Mouse (Mus musculus) gastrocnemius, adult 18-20 months (tissue): ENCODE results near the gene 4931406P16Rik. TPM values are rescaled to one million over a fixed set of nuclear protein-coding genes. Genes with fewer than 3 reads are reported as not detected.

Experiments used
- DNase-seq: peaks from one replicate; pipeline ENCODE4 v3.0.0; 2021; ENCODE audit warnings: low spot score
- total RNA-seq, 2 experiments: library from RNA; stranded (reverse); gene quantifications; 2 replicates each; pipeline ENCODE4 v1.2.3; 2021

Gene 4931406P16Rik
- total RNA-seq, 2 experiments from 2014 or later = 40.5 to 64.1 TPM

DNA sequence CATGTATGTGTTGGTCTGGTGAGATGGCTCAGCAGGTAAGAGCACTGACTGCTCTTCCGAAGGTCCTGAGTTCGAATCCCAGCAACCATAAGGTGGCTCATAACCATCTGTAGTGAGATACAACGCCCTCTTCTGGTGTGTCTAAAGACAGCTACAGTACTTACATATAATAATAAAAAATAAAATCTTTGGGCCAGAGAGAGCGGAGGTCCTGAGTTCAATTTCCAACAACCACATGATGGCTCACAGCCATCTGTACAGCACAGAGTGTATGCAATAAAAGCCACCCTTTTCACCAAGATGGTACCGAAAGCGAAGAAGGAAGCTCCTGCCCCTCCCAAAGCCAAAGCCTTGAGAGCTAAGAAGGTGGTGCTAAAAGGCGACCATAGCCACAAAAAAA, 62.6 kb downstream of the 4931406P16Rik start, which contains the start of gene Gm6096:
Gene Gm6096 (plus strand): TSS at position 301 of the 400 bp plus-strand sequence.
- no peak for DNase-seq

DNA sequence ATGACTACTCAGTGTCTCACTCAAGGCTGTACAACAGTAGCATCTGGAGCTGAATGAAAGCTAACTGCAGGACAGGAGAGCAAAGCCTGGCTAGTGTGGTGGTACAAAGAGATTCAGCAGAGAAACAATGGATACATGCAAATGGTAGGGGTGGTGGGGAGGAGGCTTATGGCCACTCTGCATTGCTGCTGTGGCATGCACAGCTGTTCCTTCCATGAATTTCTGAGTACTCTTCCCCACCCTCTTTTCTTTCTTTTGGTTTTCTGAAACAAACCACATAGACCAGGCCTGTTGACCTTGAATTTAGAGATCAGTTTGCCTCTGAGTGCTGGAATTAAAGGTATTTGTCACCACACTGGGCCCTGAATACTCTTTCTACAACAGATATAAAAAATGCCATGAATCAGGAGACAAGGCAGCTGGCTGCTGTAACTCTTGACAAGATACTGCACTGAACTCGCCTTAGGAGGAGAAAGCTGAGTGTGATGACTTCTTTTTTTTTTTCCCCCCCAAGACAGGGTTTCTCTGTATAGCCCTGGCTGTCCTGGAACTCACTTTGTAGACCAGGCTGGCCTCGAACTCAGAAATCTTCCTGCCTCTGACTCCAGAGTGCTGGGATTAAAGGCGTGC, 66.4 kb downstream of the 4931406P16Rik start:
- DNase-seq = no peak

DNA sequence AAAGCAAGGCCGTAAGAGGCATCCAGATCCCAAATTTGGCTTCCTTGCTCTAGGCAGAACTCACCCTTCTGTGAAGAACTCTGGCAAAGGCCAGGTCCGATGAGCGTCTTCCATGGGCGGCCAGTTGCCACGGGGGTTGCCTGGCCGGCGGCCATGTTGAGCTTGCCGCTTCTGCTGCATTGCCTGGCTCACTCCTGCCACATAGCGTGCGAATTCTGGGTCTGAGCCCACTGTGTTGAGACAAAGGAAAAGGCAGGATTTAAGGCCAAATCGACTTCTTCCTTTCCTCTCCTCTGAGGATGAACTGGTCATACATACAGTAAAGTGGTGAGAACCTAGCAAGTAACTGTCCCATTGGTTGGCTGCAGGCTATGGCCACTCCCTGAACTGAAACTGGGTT, 71.2 kb downstream of the 4931406P16Rik start:
- DNase-seq = no peak

DNA sequence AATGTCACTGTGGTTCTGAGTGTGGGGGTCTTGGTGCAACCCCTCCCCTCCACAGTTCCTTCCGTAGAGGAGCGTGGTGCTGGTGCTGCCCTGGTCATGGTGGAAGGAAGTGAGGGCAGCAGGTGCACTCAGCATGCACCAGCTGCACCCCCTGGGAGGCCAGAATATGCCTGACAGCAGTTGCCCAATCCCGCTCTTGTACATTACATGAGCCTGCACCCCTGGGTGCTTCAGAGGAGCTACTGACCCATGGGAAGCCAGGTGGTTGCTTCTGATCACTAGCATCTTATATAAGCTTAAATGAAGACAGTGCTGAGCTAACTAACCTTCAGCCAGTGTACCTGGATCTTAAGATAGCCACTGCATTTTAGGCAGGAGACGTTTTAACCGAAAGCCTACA, 75.3 kb downstream of the 4931406P16Rik start:
- DNase-seq = no peak

DNA sequence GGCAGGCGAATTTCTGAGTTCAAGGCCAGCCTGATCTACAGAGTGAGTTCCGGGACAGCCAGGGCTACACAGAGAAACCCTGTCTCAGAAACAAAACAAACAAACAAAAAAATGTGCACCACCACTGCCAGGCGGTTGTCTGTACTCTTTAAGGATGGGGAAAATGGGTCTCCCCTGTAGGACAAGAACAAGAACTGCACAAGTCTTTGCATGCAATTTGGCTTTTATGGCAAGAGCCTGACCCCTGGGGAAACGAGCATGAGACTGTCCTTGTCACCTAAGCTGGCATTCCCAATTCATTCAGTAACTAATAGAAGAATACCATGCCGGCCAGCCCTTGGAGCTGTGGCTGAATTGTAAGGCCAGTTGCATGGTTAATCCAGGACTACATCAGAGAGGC, 77.7 kb downstream of the 4931406P16Rik start:
- DNase-seq = no peak

DNA sequence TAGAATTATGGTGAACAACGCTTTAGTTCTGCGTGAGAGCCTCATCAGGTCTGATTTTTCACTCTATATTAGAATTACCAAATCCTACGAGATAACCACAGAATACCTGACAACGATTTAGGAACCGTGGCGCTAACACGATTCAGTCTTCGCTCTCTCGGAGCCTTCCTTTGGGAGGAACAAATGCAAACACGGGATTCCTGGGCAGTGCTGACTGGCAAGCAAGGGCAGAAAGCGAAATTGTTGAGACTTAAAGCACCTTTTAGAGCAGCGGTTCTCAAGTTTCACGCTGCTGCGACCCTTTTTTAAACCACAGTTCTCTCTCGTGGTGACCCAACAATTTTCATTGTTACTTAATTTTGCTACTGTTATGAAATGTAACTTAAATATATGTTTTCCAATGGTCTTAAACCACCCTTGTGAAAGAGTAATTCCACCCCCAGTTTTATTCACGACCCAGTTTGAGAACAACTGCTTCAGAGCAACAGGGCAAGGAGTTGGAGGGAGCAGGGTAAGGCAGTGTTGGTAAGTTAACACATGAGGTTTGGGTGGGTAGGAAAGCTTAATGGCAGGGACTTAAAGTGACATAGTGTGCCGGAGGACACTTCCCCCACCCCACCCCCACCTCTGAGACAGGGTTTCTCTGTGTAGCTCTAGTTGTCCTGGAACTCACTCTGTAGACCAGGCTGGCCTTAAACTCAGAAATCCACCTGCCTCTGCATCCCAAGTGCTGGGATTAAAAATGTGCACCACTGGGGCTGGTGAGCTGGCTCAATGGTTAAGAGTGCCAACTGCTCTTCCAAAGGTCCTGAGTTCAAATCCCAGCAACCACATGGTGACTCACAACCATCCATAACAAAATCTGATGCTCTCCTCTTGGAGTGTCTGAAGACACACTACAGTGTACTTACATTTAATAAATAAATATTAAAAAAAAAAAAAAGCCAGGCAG, 78.5 kb downstream of the 4931406P16Rik start:
- no peak for DNase-seq

DNA sequence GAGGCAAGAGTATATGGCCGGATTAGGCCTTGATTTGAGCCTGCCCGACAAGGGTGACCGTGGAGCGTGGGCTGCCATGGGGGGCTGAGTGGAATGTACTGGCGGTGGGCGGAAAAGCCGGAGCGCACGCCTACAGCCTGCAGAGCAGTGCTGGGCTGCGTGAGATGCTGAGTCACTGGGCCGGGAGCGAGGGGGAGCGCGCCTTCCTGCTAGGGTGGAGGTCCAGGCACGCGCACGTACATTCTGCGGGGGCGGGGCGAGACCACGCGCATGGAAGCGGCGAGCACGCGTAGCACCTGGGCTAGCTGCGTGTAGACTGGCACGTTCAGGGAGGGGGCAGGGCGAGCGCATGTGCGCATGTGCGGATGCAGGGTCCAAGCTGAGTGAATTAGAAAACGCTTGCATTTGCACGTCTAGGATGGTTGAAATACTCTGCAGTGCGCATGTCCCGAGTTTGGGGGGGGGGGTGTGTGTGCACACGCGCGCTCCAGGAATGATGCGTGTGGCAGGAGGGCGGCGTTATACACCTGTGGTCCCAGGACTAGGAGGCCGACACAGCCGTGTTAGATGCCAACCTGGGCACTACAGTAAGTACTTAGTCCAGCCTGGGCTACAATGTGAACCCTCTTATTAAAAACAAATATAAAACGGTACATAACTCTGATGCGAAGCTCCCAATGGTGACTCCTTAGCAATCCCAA, 79.3 kb downstream of the 4931406P16Rik start:
- peak; percentile 98 for DNase-seq

DNA sequence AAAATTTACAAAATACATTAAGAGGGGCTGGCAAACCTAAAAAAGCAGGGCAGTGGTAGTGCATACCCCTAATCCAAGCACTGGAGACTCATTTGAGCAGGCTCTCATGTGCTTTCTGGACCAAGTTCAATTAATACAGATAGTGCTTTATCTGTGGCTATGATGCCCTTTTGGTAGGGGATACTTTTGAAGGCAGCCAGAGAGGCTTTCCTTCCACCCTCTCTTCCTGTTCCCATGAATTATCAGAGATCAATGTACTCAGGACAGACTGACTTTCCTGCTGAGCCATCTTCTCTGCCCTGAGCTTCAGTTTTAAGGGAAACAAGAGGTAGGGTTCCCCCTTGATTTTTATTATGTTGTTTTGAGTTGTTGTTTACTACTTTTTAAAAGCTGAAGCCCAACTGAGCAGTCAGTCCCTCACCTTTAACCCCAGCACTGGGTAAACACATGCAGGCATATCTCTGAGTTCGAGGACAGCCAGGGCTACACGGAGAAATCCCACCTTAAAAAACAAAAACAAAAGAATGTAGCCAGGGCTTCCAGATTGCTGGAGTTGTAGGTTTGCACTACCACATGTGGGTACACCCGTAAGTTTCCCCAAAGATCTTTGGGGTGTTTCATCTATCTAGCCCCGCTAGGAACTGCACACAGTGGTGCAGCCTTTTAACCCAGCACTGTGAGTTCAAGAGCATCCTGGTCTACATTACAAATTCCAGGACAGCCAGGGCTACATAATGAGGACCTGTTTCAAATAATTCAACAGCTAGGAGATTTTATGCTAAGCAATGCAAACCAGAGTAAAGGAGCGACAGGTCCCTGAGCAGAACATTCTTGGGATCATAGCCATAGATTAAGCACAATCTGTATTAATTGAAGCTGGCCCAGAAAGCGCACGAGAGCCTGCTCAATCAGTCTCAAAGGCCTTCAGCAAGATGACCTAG, 80.3 kb downstream of the 4931406P16Rik start:
- DNase-seq = no peak

DNA sequence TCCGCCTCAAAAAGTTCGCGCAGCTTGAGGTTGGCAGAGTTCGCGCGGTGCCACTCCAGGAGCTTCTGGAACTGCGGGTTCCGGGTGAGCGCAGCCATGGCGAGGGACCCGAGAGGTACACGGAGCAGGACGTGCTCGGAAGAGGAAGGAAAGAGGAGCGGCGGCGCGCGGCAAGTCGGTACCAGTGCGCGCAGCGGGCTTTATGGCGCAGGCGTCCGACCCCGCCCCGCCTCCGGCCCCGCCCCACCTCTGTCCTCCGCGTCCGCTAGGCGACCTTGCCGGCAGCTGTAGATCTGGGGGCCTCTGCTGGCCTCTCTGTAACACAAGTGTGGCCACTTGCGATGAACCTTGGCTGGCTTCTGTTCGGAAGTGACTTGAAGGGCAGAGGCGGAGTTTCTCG, 83.2 kb downstream of the 4931406P16Rik start, which contains the start of gene Gpi1:
Gene Gpi1 (minus strand): TSS at position 221 of the 400 bp plus-strand sequence.
- DNase-seq = peak; percentile 77

DNA sequence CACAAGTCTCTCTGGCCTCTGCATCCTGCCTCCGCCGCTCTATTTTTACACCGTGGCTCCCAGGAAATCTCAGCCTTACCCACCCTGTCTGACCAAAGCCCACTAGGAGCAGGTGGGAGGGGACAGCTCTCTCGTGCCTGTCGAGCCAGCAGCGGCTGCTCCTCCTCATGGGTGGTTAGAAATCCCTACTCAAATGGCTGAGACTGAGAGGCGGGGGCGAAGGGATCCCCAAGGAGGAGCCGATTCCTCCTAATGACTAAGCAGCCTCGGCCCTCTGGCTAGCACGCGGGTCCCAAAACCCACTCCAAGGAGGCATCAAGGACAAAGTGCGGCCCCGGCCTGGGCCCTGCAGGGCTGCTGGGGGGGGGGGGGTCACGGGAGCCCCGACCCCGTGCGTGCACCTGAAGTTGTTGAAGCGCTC, 83.7 kb downstream of the 4931406P16Rik start:
- peak; percentile 59 for DNase-seq

DNA sequence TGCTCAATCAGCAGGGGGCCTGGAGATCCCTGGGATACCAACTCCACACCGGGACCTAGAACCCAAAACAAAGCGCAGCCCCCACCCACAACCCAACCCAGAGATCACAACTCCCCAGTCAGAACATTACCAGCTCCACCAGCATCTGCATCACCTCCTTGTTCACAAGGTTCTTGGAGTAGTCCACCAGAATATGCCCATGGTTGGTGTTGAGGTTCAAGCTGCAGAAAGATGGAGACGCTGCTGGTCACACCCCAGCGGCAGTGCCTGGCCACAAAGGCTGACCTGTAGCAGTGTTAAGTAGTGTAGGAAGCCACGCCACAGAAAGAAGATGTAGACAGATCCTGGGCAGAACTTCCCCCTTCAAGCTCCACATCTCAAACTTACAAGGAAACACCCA, 84.2 kb downstream of the 4931406P16Rik start:
- DNase-seq = no peak

DNA sequence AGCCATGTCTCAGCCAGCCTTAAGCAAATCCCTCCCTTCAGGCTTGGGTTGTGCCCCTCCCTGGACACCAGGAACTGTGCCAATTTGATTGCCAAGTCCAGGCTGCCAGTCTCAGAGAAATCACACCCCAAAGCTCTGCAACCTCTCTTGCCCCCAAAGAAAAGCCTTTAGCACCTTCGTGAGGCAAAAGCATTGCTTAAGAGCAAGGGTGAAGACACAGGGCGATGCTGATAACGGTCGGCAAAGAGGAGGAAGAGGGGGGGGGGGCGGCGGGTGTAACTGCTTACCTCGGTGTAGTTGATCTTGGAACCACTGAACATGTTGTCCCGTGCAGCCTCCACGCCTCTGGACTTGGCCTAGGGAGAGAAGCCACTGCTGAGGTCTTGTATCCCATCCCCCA, 84.7 kb downstream of the 4931406P16Rik start:
- DNase-seq = peak; percentile 62

DNA sequence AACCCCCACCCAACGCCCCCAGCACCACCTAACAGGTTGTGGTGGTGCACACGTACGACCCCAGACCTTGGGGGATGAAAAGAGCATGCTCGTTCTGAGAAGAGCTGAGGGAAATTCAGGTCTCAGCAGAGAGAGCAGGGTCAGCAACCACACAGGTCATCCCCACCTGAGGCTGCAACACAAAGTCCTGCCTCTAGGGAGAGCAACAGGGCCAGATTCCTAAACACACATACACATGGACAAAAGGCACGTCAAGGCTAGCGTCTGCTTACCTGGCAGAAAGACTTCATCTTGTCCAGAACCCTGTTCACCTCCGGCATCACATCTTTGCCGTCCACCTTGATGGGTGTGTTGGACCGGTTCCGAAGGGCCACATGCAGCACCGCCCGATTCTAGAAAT, 86.5 kb downstream of the 4931406P16Rik start:
- no peak for DNase-seq

DNA sequence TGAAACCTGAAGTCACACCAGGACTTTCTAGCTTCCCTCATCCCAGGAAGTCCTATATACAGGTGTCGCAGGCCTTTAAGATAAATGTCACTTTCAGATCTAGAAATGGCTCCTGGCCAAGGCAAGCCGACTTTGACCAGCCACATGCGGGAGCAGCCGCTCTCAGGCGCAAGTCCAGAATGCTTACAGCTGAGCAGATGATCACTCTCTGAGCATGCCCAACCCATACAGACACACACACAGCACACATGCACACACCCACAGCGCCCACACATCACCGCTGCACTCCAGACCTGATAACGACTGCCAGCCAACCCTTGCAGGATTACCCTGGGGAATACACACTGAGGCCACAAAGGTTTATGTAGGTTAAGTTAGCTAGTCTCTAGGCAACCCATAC, 87.3 kb downstream of the 4931406P16Rik start:
- peak; percentile 50 for DNase-seq

DNA sequence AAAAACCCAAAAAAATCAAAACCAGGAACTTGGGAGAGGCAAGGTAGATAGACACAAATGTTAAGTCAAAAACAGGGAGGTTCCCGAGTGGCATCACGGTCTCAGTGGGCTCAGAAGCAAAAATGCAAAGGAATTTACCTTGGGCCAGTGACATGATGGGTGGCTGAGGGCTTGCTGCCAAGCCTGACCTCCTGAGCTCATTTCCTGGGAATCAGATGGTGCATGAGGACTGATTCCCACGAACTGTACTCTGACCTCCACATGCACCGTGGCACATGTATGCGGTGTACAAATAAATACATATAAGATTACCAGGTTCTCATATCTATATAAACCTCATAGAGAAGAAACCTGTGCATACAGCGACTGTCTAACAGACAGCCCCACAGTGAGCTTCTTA, 89.0 kb downstream of the 4931406P16Rik start:
- no peak for DNase-seq

DNA sequence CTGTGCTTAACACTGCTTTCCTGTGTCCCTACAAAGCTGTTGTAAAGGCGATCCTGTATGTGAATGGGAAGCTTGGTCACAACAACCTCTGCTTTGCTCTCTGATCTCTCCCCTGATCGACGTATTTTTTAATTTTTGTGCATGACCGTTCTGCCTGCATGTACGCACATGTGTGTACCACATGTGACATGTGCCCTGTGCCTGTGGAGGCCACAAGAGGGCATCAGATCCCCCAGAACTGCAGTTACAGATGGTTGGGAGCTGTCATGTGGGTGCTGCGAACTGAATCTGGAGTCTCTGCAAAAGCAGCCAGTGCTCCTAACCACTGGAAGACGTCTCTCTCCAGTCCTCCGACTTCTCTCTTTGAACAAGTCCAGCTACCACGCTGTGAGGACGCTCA, 91.0 kb downstream of the 4931406P16Rik start:
- no peak for DNase-seq

DNA sequence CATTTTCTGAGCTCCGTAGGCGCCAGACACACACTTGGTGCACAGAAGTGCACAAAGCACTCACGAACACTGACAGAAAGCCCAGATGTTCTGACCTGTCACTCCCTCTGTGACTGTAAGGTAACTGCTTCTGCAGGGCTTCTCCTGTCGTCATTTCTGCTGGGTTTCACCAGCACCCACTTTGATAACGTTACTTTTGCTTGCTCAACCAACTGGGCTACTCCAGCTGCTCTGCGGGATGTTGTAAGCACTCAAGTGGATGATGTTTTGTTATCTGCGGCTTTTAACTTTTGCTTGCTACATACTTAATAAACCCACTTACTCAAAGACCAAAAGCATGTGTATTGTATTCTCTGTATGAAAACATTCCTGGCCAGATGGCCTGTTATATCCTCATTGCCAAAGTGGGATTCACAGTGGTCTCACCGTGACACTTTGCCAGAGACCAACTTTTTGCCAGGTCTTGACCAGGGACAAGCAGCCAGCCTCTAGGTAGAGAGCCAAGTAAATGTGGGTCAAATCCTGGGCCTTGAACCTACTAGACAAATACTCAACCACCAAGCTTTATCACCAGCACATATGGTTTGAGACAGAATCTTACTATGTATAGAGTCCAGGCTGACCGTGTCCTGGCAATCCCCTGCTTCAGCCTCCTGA, 91.6 kb downstream of the 4931406P16Rik start:
- DNase-seq = no peak

DNA sequence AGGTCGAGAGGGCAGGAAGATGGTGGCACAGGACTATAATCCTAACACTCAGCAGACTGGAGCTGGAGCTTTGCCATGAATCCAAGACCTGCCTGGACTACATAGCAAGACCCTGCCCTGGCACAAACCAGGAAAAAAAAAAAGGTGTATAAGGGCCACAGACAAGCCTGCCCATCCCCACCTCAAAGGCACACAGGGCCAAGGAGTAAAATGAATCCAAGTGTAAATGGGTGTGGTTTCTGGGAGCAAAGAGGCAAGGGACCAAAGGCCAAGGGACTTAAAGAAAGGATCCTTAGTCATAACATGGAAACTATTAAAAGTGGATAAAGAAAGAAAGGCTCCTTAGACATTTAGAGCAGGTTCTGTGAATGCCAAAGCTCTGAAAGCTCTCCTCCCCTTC, 94.9 kb downstream of the 4931406P16Rik start:
- no peak for DNase-seq

DNA sequence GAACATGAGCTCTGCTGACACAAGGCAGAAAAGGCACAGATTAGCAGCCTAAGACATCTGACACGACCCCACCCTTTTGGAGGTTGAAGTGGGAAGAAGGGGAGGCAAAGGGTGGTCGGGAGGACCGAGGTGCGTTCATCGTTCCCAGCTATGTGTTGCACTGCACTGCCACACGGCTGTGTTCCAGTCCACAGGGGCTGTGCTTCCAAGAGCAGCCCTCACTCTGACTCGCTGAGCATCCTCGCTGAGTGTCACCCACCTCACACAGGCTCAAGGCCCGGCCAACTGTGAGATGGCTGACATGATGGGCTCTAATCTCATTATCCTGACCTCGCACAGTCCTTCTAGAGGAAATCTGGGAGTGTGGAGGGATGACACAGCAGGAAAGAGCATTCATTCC, 96.9 kb downstream of the 4931406P16Rik start:
- no peak for DNase-seq

DNA sequence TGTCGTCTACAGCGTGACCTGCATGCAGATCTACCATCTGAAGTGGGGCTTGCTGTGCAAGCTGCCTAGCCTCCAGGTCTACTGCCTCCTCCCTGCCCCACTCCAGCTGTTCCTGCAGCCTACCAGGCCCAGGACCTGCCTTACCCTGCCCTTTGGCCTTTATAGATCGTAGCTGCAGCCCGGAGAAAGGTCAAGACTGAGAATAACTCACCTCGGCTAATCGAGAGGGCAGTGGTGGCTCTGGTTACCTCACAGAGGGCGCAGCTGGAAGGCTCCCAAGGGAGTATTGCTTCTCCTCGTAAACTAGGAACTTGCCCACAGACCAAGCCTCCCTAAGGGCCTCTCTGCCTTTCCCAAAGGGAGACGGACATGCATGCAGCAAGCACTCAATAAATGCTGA, 97.9 kb downstream of the 4931406P16Rik start:
- peak; percentile 91 for DNase-seq
